Mouse (Mus musculus): ENCODE data around the gene Psmd10. TPM values are rescaled to one million over a fixed set of nuclear protein-coding genes. Genes with fewer than 3 reads are reported as not detected.

Psmd10 gene
- total and polyA plus RNA-seq, 3 experiments: 5.1 to 13.8 (median 12.5) TPM

- intact Hi-C loops (cut with DNase I): no loop called here
- Histone ChIP-seq H3K9ac (ENCODE audit: low read depth, low read length) (no peak overlapping the region), H3K79me2 (replicated peaks; ENCODE audit: control insufficient read depth, insufficient read depth, low read length) (no peaks in the 10 kb centered on the region), H3K36me3 (ENCODE audit: control insufficient read depth, insufficient read depth, low read length) (peaks cover 3% of the 10 kb centered on the region; the same call in 1 of the 2 replicates), H3K4me3 (no peak overlapping the region), H3K27me3 (ENCODE audit: control insufficient read depth, insufficient read depth, low read length) (no peaks in the 10 kb centered on the region), H3K27ac (peak overlapping the region; percentile 48), H3K4me1 (ENCODE audit: control insufficient read depth, insufficient read depth, low read length) (peaks cover 5% of the 10 kb centered on the region)
- 58% methylated on average over 6 of the region's 6 CpGs for WGBS
- no peak for TF ChIP-seq EP300 (IDR thresholded peaks at IDR 0.05; ENCODE audit: insufficient read depth, low read depth, low read length)
- TF ChIP-seq POLR2A (IDR thresholded peaks at IDR 0.05; ENCODE audit: insufficient read depth, low read depth, low read length): no peak
- no peak for TF ChIP-seq CTCF (IDR thresholded peaks at IDR 0.05)
- no peak for DNase-seq
These were observed 28.3 kb upstream of the Psmd10 start for GRCm38 (mm10) chrX:140984795-140985194.

GRCm38 (mm10) chrX:140983206-140983960 is 26.9 kb upstream of the Psmd10 start:
- intact Hi-C loops (cut with DNase I): no loop called here
- DNase-seq: peak in 1 of 2 experiments; percentile 12
- Histone ChIP-seq H3K4me1 (ENCODE audit: control insufficient read depth, insufficient read depth, low read length) (peaks cover 7% of the 10 kb centered on the region), H3K9ac (ENCODE audit: low read depth, low read length) (no peak overlapping the region), H3K79me2 (replicated peaks; ENCODE audit: control insufficient read depth, insufficient read depth, low read length) (no peaks in the 10 kb centered on the region), H3K27me3 (ENCODE audit: control insufficient read depth, insufficient read depth, low read length) (no peaks in the 10 kb centered on the region), H3K27ac (peak overlapping the region; percentile 65), H3K36me3 (ENCODE audit: control insufficient read depth, insufficient read depth, low read length) (peaks cover 3% of the 10 kb centered on the region; the same call in 1 of the 2 replicates), H3K4me3 (no peak overlapping the region)
- TF ChIP-seq CTCF (IDR thresholded peaks at IDR 0.05) (no peak), POLR2A (IDR thresholded peaks at IDR 0.05; ENCODE audit: insufficient read depth, low read depth, low read length) (no peak), EP300 (IDR thresholded peaks at IDR 0.05; ENCODE audit: insufficient read depth, low read depth, low read length) (no peak)
- WGBS: 32% methylated on average over 6 of the region's 6 CpGs

GRCm38 (mm10) chrX:140980163-140980562 is 23.6 kb upstream of the Psmd10 start:
- 51% methylated on average over 4 of the region's 4 CpGs for WGBS
- no peaks in the 10 kb centered on the region for H3K27me3 ChIP-seq (ENCODE audit: control insufficient read depth, insufficient read depth, low read length)
- TF ChIP-seq EP300 (IDR thresholded peaks at IDR 0.05; ENCODE audit: insufficient read depth, low read depth, low read length): no peak
- no peak for TF ChIP-seq CTCF (IDR thresholded peaks at IDR 0.05)
- TF ChIP-seq POLR2A (IDR thresholded peaks at IDR 0.05; ENCODE audit: insufficient read depth, low read depth, low read length): no peak
- DNase-seq: no peak
- no peak overlapping the region for H3K9ac ChIP-seq (ENCODE audit: low read depth, low read length)
- H3K4me3 ChIP-seq: no peak overlapping the region
- H3K4me1 ChIP-seq (ENCODE audit: control insufficient read depth, insufficient read depth, low read length): peaks cover 7% of the 10 kb centered on the region
- H3K79me2 ChIP-seq (replicated peaks; ENCODE audit: control insufficient read depth, insufficient read depth, low read length): no peaks in the 10 kb centered on the region
- intact Hi-C loops (cut with DNase I): no loop called here
- H3K27ac ChIP-seq: peak overlapping the region; percentile 55
- peaks cover 3% of the 10 kb centered on the region; the same call in 1 of the 2 replicates for H3K36me3 ChIP-seq (ENCODE audit: control insufficient read depth, insufficient read depth, low read length)

GRCm38 (mm10) chrX:140979546-140979945 is 23.0 kb upstream of the Psmd10 start:
- DNase-seq: peak in 1 of 2 experiments; percentile 40
- 45% methylated on average over 2 of the region's 2 CpGs for WGBS
- no peak overlapping the region for H3K9ac ChIP-seq (ENCODE audit: low read depth, low read length)

GRCm38 (mm10) chrX:140978943-140979342 is 22.4 kb upstream of the Psmd10 start:
- H3K4me3 ChIP-seq: no peak overlapping the region
- no peak overlapping the region for H3K9ac ChIP-seq (ENCODE audit: low read depth, low read length)
- H3K27me3 ChIP-seq (ENCODE audit: control insufficient read depth, insufficient read depth, low read length): no peaks in the 10 kb centered on the region
- intact Hi-C loops (cut with DNase I): no loop called here
- TF ChIP-seq EP300 (IDR thresholded peaks at IDR 0.05; ENCODE audit: insufficient read depth, low read depth, low read length) (no peak), POLR2A (IDR thresholded peaks at IDR 0.05; ENCODE audit: insufficient read depth, low read depth, low read length) (no peak), CTCF (IDR thresholded peaks at IDR 0.05) (no peak)
- peaks cover 7% of the 10 kb centered on the region for H3K4me1 ChIP-seq (ENCODE audit: control insufficient read depth, insufficient read depth, low read length)
- 90% methylated on average over 1 of the region's 1 CpGs for WGBS
- peaks cover 3% of the 10 kb centered on the region; the same call in 1 of the 2 replicates for H3K36me3 ChIP-seq (ENCODE audit: control insufficient read depth, insufficient read depth, low read length)
- peak overlapping the region; percentile 55 for H3K27ac ChIP-seq
- H3K79me2 ChIP-seq (replicated peaks; ENCODE audit: control insufficient read depth, insufficient read depth, low read length): no peaks in the 10 kb centered on the region
- DNase-seq: no peak

More at GRCm38 (mm10) chrX:140979546-140979945, 23.0 kb upstream of the Psmd10 start:
- no peak overlapping the region for H3K4me3 ChIP-seq
- peaks cover 7% of the 10 kb centered on the region for H3K4me1 ChIP-seq (ENCODE audit: control insufficient read depth, insufficient read depth, low read length)
- no peaks in the 10 kb centered on the region for H3K27me3 ChIP-seq (ENCODE audit: control insufficient read depth, insufficient read depth, low read length)
- H3K79me2 ChIP-seq (replicated peaks; ENCODE audit: control insufficient read depth, insufficient read depth, low read length): no peaks in the 10 kb centered on the region
- no peak for TF ChIP-seq CTCF (IDR thresholded peaks at IDR 0.05)
- TF ChIP-seq EP300 (IDR thresholded peaks at IDR 0.05; ENCODE audit: insufficient read depth, low read depth, low read length): peak; percentile 66; the same call in 1 of the 2 replicates
- intact Hi-C loops (cut with DNase I): no loop called here
- peak overlapping the region; percentile 55 for H3K27ac ChIP-seq
- H3K36me3 ChIP-seq (ENCODE audit: control insufficient read depth, insufficient read depth, low read length): peaks cover 3% of the 10 kb centered on the region; the same call in 1 of the 2 replicates

- TF ChIP-seq CTCF (IDR thresholded peaks at IDR 0.05): no peak
- TF ChIP-seq POLR2A (IDR thresholded peaks at IDR 0.05; ENCODE audit: insufficient read depth, low read depth, low read length): no peak
- TF ChIP-seq EP300 (IDR thresholded peaks at IDR 0.05; ENCODE audit: insufficient read depth, low read depth, low read length): no peak
- Histone ChIP-seq H3K36me3 (ENCODE audit: control insufficient read depth, insufficient read depth, low read length) (no peaks in the 10 kb centered on the region), H3K27me3 (ENCODE audit: control insufficient read depth, insufficient read depth, low read length) (no peaks in the 10 kb centered on the region), H3K4me1 (ENCODE audit: control insufficient read depth, insufficient read depth, low read length) (no peaks in the 10 kb centered on the region), H3K79me2 (replicated peaks; ENCODE audit: control insufficient read depth, insufficient read depth, low read length) (no peaks in the 10 kb centered on the region), H3K27ac (peak overlapping the region; percentile 67), H3K4me3 (peak overlapping the region; percentile 52), H3K9ac (ENCODE audit: low read depth, low read length) (peak overlapping the region; percentile 51)
- WGBS: 20% methylated on average over 5 of the region's 5 CpGs
- DNase-seq: no peak
- intact Hi-C loops (cut with DNase I): no loop called here
These were observed 431 bp upstream of the Psmd10 start for GRCm38 (mm10) chrX:140956959-140957358.
